Mouse (Mus musculus) mouse trophoblast stem cell (cell line): Measurements from ENCODE around the gene Gabra1.

ENCODE experiments used
- in situ Hi-C, 2 experiments: fragments of 300-500 bp; cut with MseI, MboI; formaldehyde crosslinking; loops; 2 replicates in 1 of 2; 3 replicates in 1 of 2; pipeline ENCODE4 v1.15.1; 2025

The Gabra1 gene

DNA sequence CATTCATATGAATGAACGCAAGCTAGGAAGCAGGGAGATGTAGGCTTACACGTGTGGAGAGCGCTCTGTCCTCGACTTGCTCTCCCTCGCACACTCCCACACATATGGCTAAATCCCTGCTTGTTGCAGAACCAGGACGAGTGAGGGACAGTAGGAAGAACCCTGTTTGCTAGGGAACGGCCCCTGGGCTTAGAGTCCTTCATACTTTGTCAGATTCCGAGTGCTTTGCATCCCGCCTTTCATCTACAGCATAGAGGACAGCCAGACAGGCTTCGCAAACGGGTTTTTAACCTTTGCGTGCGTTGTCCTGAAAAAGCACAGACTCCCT is at the start of gene Gabra1:
Gene Gabra1, minus strand, starts transcription at position 106 of the 328 bp plus-strand sequence.
- in situ Hi-C loops, result no loop called here

DNA sequence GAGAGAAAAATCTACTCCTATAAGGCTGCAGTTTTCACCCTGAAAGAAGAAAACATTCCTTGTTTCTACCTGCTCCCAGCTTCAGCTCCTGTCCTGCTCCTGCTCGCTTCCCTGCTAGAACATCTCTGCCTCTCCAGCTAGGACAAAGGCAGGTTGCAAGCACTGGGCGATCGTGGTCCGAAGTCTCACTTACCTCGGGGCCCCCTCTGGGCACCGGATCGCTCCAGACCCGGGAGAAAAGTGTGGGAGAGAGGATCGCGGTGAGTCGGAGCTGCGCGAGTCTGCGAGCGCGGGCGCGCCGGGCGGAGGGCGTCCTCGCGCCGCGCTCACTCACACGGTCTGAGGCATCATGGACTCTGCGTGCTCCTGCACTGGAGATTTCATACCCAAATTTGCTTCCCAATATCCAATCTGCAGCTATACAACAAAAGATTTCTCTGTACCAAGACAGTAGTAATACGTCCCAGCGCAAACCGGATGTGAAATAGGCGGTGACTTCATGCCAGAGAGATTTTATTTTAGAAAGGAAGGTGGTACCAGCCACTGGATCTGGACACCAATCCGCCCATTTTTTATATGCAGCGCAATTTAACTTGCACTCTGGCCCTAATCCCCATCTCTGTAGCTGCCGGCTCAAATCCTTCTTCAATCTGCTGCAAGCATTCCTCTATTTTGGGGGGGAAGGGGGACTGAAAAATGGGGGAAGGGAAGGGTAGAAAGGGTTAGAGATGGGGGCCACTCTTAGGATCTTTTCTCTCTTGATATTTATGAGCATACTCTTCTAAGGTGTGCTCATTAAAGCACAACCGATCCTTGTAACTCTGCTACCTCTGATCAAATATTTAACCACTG is 531 bp downstream of the Gabra1 start:
- in situ Hi-C loops, result no loop called here

DNA sequence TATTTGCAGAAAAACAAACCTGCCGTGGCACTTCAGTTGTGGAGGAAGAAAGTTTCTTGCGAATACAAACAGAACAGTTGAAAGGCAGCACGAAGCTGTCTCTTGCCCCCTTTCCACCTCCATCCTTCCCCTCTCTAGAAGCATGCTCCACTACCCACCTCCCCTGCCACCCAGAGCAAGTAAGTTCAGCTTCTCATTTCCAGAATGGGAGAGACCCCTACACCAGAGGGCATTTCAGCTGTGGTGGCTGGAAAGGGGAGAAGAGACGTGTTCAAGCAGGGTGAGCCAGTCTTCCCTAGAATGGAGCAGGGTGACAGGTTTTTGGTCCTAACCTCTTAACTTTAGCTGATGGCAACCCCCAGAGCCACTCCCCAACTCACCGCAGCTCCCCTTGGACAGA is 1.3 kb downstream of the Gabra1 start:
- in situ Hi-C loops, result no loop called here

DNA sequence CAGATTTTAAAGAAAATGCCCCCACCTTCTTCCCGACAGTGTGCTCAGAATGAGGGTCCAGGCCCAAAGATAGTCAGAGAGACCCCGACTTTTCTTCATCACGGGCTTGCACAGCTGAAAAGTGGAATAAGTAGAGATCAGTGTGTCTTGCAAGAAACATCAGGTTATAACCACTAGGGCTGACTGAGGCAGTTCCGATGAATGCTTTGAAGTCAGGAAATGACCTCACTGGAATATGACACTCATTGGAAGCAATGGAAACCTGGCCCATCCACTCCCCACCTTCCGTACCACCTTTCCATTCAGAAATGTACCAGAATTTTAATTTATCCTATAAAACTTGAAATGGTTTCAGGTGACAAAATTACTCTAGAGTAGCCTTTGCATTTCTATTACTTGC is 3.2 kb downstream of the Gabra1 start:
- in situ Hi-C loops, result no loop called here

DNA sequence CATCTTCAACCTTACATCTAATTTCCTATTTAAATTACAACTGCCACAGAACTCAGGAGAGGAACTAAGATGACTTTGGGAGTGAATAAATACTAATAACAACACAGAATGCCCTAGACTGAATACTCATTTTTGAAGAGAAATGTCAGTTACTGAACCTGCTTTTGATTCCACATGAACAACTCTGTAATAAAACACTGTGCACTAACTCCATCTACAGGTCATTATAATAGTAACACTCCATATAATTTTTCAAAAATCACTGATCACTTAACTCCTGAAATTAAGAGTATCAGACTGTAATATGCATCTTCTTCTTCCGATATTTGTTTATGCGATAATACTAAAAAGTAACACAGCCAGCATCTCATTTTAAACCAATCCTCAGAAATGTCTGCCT is 4.4 kb downstream of the Gabra1 start:
- in situ Hi-C loops, result no loop called here

DNA sequence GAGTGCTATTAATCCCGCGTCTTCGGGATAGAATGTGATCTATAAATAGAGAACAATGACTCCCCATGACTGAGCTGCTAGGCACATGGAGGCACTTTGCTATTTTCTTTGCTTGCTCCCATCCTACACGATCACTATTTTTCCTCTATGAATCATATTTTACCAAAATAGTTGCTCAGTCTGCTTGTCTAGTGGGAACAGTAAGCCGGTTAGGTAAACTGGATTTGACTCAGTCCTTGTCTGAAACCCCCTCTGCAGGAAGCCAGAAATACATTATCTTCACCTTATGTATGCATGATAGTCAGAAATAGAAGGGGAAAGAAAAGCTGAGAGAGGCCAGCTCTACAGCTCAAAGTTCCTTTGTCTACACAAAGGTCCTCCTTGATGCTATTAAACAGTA is 31.3 kb downstream of the Gabra1 start:
- in situ Hi-C loops, result no loop called here

DNA sequence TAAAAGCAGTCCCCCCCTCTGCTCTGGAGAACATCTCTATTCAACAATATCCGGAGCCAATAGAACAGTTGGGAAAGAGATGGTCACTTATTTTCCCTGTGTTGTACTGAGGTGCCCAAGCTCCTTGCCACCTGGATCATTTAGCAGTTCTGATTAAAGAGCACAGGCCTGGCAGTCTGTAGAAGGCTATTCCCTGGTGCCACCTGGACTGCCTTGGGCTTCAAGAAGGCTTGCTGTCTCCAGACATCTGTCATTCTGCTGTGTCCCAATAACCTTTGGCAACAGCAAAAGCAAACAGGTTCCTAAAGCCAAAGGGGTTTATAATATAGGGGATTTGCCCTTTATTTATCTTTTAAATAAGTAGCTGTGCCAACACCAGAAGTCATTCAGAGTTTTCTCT is 65.8 kb downstream of the Gabra1 start:
- in situ Hi-C loops, result no loop called here

DNA sequence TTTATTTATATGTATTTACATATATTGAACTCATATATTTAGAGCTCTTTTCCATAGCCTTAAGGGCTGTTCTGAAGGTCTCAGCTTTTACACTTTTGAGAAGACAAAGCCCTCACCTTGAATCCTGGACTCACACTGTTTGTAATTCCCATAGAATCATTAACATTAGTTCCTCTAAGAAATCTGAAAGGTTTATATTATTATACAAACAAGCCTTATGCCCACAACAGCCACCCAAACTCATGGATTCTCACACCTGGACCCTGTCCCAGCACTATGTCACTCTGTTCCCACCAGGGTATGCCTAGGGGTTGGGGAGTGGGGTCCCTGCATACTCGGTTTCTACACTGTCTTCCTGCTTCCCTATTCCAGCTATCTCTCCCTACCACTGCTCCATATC is 72.7 kb downstream of the Gabra1 start:
- in situ Hi-C loops, result no loop called here

DNA sequence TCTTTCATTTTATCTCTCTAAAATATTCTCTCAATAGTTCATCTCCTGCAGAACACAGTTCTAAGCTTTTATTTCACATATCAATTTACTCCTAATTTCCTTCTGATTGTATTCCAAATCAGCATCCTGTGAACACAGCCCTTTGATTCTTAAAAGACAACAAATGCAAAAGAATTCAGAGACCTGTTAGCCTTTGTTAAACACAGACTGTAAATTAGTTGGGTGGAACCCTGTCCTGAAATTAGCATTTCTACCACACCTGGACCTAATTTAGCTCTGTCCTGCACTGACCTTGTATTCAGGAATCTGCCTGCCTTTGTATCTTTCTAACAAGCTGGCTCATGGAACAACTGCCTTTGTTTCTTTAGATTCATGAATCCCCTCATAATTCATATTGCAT is 73.1 kb downstream of the Gabra1 start:
- in situ Hi-C loops, result no loop called here

DNA sequence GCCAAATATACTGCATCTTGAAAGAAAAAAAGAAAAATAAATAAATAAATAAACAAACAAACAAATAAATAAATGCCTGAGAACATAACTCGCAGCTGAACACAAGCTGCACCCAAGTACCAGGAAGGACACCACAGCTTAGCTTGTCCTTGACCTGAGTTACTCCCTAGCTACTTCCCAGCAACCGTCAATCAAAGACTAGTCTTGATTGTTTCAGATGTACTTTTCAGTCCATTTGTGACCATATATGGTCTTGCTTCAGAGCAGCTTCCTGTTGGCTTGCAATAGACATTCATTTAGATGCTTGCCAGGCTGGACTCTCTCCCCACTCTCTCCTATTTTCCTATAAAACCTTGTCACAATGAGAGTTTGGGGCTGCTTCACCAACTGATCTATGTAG is 87.2 kb downstream of the Gabra1 start:
- in situ Hi-C loops, result no loop called here
